Mouse (Mus musculus) midbrain, embryonic 13.5 days (tissue): ENCODE data around the gene Gm21994. TPM values are rescaled to one million over a fixed set of nuclear protein-coding genes. Genes with fewer than 3 reads are reported as not detected.
"Not testable (repeated sequence)": the region's sequence is repeated elsewhere in the genome, so short reads cannot be mapped to it uniquely, and the experiment has no call there.

Source experiments
- ATAC-seq: fragments of 200-750 bp; cut with Nextera tagmentation; 2 replicates; pipeline ENCODE4 v1.8.0; 2017; ENCODE audit warnings: mild to moderate bottlenecking, moderate TSS enrichment, moderate library complexity
- H3K27ac ChIP-seq: fragments of 300-500 bp; sonication (generic); 2 replicates; pipeline ENCODE4 v1.5.1; 2015; ENCODE audit warnings: inconsistent platforms, mild to moderate bottlenecking, moderate library complexity
- H3K27me3 ChIP-seq: fragments of 300-500 bp; sonication (generic); 2 replicates; pipeline ENCODE4 v1.6.1; 2015; ENCODE audit warnings: mild to moderate bottlenecking, inconsistent platforms
- H3K36me3 ChIP-seq: fragments of 300-500 bp; sonication (generic); 2 replicates; pipeline ENCODE4 v1.6.1; 2015; ENCODE audit warnings: mild to moderate bottlenecking, inconsistent platforms
- H3K4me1 ChIP-seq: fragments of 300-500 bp; sonication (generic); replicated peaks from 2 replicates; pipeline ENCODE4 v1.6.1; 2015; ENCODE audit warnings: inconsistent platforms
- H3K4me2 ChIP-seq: fragments of 300-500 bp; sonication (generic); replicated peaks from 2 replicates; pipeline ENCODE4 v1.6.1; 2015; ENCODE audit warnings: moderate library complexity, mild to moderate bottlenecking, inconsistent platforms
- H3K4me3 ChIP-seq: fragments of 300-500 bp; sonication (generic); replicated peaks from 2 replicates; pipeline ENCODE4 v1.5.1; 2015; ENCODE audit warnings: mild to moderate bottlenecking, inconsistent platforms
- H3K9ac ChIP-seq: fragments of 300-500 bp; sonication (generic); replicated peaks from 2 replicates; pipeline ENCODE4 v1.6.1; 2015; ENCODE audit warnings: mild to moderate bottlenecking, inconsistent platforms
- H3K9me3 ChIP-seq: fragments of 300-500 bp; sonication (generic); 2 replicates; pipeline ENCODE4 v1.6.1; 2016; ENCODE audit warnings: mild to moderate bottlenecking, inconsistent platforms
- WGBS: fragments of 180-500 bp; shearing (Covaris S2); methylation state at CpG from one replicate; pipeline ENCODE4 v1.1.7; 2015; 5-methylcytosine and 5-hydroxymethylcytosine counted together
- polyA plus RNA-seq: library from polyadenylated mRNA; unstranded; fragments of >200 nt; fragmentation: Nextera tagmentation; extraction: Ambion mirVana; gene quantifications from 2 replicates; pipeline ENCODE4 v1.2.1, GENCODE M21; 2015

The Gm21994 gene
- polyA plus RNA-seq: 2.9 and 3.6 TPM in 2 replicates

DNA sequence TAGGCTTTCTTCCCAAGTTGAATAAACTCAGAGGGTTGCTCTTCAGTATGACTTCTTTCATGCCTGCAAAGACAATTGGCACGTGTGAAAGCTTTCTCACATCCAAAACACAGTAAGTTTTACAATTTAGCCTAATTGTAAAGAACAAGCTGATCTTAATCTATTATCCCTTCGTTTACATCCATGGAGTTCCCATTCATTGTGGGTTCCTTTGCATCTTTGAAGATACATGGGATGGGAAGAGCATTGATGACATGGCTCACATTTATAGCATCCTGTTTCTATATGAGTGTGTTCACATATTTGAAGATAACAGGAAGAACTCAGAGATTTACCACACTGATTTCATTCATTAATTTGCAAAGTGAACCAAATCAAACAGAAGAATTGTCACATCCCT, at the start of gene Gm21994:
Gene Gm21994 (minus strand): TSS at position 101 of the 400 bp plus-strand sequence.
- not testable (repeated sequence) for H3K4me1 ChIP-seq, H3K4me3 ChIP-seq, H3K27me3 ChIP-seq, ATAC-seq, H3K4me2 ChIP-seq, H3K27ac ChIP-seq, H3K36me3 ChIP-seq, H3K9ac ChIP-seq
- WGBS: 63% methylated on average over 2 of the region's 2 CpGs
- H3K9me3 ChIP-seq: peaks cover 11% of the 10 kb centered on the region; the same call in 1 of the 2 replicates

DNA sequence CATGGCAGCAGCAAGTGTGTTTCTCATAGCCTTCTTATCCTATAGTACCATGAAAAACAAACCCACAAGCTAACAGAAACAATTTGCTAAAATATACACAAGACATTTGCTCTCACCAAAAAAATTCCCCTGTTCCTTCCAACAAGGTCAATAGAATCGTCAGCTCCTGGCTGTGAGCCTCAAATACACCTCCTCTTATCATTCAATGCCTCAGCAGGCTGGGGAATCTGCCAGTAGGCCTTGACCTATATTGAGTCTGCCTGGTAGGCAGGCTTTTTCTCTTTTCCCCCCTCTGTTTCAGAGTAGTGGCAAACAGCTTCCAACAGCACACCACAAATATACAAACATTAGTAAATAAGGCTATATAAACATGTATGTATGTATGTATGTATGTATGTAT, 43.7 kb upstream of the Gm21994 start:
- Histone ChIP-seq H3K27me3 (no peaks in the 10 kb centered on the region), H3K4me2 (no peak overlapping the region), H3K9ac (no peak overlapping the region), H3K4me3 (no peak overlapping the region), H3K27ac (no peak overlapping the region), H3K9me3 (peaks cover 6% of the 10 kb centered on the region; the same call in 1 of the 2 replicates), H3K4me1 (no peaks in the 10 kb centered on the region), H3K36me3 (no peaks in the 10 kb centered on the region)
- ATAC-seq: no peak
- 46% methylated on average over 1 of the region's 1 CpGs for WGBS

DNA sequence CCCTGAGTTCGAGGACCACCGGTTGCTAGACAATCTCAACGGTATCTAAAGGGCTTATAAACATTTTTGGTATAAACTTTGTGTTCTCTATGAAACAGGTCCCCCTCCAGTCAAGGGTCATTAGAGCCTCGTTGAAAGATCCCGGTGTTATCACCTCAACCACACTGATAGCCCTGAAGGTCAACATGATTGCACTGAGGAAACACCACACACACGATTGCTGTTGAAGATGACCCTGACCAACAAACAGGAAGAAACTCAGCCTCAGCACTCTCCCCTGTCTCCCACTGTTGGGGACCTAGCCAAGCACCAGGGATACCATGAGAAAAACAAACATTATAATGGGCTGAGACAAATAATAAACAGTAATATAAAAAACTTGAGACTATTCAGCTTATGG, 38.3 kb upstream of the Gm21994 start:
- 88% methylated on average over 6 of the region's 6 CpGs for WGBS
- Histone ChIP-seq H3K4me3 (no peak overlapping the region), H3K4me2 (no peak overlapping the region)

DNA sequence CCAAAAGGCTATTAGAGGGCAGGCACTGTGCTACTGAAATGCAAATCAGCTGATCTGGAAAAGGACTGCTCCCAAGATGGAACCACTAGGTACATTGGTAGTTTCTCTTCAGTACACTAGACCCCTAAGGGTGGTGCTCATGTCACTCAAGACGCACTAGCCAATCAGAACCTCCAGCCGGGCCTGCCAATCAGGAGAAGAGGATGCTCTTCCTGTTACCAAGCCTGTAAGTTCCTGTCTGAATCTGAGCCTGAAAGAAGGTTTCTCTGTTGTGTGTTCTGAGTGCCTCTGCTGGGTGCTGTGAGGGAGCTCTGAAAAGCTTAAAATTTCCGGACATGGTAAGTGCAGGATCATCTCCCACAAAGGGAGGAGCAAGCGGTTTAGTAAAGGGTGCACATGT, 1.9 kb upstream of the Gm21994 start, which contains the start of gene Gm14124:
Gene Gm14124 (plus strand): TSS at position 227 of the 400 bp plus-strand sequence.
- not testable (repeated sequence) for H3K27ac ChIP-seq, H3K27me3 ChIP-seq, H3K4me2 ChIP-seq, H3K4me1 ChIP-seq, H3K9ac ChIP-seq, H3K36me3 ChIP-seq, H3K4me3 ChIP-seq, ATAC-seq
- H3K9me3 ChIP-seq: peaks cover 11% of the 10 kb centered on the region; the same call in 1 of the 2 replicates
- 84% methylated on average over 4 of the region's 4 CpGs for WGBS

More for the DNA sequence above, 38.3 kb upstream of the Gm21994 start:
- Histone ChIP-seq H3K9ac (no peak overlapping the region), H3K36me3 (no peaks in the 10 kb centered on the region), H3K4me1 (no peaks in the 10 kb centered on the region), H3K27ac (no peak overlapping the region), H3K27me3 (no peaks in the 10 kb centered on the region), H3K9me3 (peaks cover 10% of the 10 kb centered on the region; the same call in 1 of the 2 replicates)
- no peak for ATAC-seq

DNA sequence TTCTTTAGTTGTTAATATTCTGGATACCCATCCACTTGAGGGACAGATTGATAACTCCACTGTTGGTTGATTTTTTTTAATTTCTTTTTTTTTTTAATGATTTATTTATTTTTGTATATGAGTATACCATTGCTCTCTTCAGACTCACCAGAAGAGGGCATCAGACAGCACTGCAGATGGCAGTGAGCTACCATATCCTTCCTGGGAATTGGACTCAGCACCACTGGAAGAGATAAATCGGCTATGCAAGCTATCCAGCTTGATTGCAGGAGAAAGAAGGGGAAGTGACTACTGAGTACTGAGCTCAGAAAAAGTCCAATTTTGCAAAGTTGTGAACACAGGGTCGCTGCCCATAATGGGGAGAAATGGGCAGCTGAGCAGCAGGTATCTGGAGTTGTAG, 1.5 kb upstream of the Gm21994 start:
- not testable (repeated sequence) for ATAC-seq, H3K27me3 ChIP-seq, H3K4me1 ChIP-seq, H3K4me2 ChIP-seq, H3K9ac ChIP-seq, H3K4me3 ChIP-seq, H3K27ac ChIP-seq, H3K36me3 ChIP-seq
- peaks cover 11% of the 10 kb centered on the region; the same call in 1 of the 2 replicates for H3K9me3 ChIP-seq
- 69% methylated on average over 2 of the region's 2 CpGs for WGBS

DNA sequence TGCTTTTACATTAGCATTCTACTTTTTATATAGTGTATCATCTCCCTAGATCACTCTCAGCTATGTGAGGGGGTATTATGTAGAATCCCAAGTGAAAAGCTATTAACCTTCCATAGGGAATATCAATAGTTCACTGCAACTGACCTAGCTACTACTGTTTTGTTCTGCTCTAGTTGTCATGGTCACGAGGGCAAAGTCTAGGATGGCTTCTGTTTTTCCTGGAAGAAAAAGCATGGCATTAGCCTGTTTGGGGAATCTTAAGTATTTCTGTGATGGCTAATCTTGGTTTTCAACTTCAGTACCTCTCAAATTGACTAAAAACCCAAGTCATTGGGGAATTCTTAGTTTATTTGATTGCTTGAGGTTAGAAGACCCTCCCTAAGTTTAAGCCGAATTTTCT, 12.2 kb downstream of the Gm21994 start:
- no peak overlapping the region for H3K4me2 ChIP-seq
- peaks cover 42% of the 10 kb centered on the region for H3K9me3 ChIP-seq
- WGBS: 96% methylated on average over 2 of the region's 2 CpGs
- H3K4me3 ChIP-seq: no peak overlapping the region
- no peak overlapping the region for H3K27ac ChIP-seq
- no peaks in the 10 kb centered on the region for H3K4me1 ChIP-seq
- no peak overlapping the region for H3K9ac ChIP-seq
- ATAC-seq: no peak
- H3K36me3 ChIP-seq: peaks cover 33% of the 10 kb centered on the region
- H3K27me3 ChIP-seq: no peaks in the 10 kb centered on the region

DNA sequence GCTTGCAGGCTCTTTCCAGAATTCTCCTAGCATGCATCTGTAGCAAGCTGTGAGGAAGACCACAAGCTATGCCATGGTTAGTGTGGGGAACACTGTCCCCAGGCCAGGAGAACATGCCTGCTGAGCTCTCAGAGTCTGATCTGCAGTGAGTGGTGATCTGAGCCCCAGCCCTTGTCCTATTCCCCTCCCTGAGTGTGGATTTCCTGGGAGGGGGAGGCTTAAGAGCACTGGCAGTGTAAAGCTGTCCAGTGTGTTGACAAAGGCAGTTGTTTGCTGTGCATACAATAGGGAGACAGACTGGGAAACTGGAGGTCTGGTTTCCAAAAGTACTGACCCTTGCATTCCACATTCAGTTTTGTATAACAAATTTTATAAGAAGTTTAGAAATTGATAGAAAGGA, 32.1 kb downstream of the Gm21994 start:
- H3K4me3 ChIP-seq, H3K9ac ChIP-seq, H3K4me2 ChIP-seq, H3K27ac ChIP-seq, H3K9me3 ChIP-seq, H3K36me3 ChIP-seq, H3K4me1 ChIP-seq, ATAC-seq, H3K27me3 ChIP-seq: not testable (repeated sequence)

DNA sequence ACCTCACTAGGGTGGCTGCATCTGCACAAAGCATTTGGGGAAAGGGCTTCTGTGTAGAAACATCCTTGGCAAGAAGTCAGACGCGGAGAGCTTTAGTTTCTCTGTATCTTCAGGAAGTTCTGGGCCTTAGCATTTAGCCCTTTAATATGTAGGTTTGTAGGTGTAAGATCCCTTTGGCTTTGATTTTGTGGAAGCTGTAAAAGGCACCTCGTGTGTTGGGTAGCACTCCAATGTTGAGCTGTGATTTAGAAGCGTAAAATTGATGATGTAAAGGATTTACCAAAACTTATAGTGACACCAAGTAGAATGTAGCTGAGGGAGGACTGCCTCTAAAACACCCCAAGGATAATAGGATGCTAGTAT, 37.0 kb downstream of the Gm21994 start:
- H3K9ac ChIP-seq: peak overlapping the region; percentile 59
- not testable (repeated sequence) for H3K36me3 ChIP-seq, H3K9me3 ChIP-seq, H3K4me1 ChIP-seq, H3K27me3 ChIP-seq
- H3K4me3 ChIP-seq: peak overlapping the region; percentile 47
- 0 out of 2 replicates have a peak overlapping the region, but pooled peaks have one; percentile 39 for H3K27ac ChIP-seq
- H3K4me2 ChIP-seq: peak overlapping the region; percentile 53
- 0 out of 2 replicates have a peak, but pooled peaks have one; percentile 4 for ATAC-seq
- WGBS: 23% methylated on average over 4 of the region's 4 CpGs

DNA sequence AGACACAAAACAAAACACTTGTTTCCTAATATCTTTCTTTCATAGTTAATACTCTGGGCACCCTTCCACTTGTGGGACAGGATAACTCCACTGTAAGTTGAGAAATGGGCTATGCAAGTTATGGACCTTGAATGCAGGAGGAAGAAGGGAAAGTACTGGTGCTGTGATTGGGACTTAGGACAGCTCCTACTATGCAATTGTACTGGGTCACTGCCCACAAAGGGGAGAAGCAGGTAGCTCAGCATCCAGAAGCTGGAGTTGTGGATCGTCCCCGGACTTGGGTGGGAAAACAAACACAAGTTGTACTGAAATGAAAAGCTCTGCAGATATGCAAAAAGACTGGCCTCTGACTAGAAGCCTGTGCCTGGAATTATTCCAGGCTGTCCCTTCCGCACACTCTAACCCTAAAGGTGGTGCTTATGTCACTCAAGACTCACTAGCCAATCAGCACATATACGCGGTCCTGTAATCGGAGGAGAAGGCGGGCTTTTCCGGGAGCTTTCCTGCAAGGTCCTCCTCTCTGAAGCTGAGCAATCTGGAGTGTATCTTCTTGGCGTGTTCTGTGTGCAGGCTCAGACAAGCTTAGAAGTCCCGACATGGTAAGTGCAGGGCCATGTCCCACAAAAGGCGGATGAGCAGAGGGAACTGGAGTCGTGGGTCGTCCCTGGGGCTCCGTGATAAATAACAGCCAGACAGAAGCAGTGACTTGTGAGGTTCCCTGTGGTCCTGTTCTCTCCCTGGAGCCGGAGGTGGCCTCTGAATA, 37.6 kb downstream of the Gm21994 start, which contains the start of gene Zfp937:
Gene Zfp937 (plus strand): TSS at position 474 of the 763 bp plus-strand sequence.
- not testable (repeated sequence) for H3K36me3 ChIP-seq, H3K9me3 ChIP-seq, H3K27me3 ChIP-seq, H3K4me1 ChIP-seq
- Histone ChIP-seq H3K27ac (peak within 1 kb of the TSS; percentile 39; the same call in 1 of the 2 replicates), H3K4me3 (peak within 1 kb of the TSS; percentile 47), H3K9ac (peak within 1 kb of the TSS; percentile 59), H3K4me2 (peak within 1 kb of the TSS; percentile 53)
- WGBS: 2% methylated on average over 15 of the region's 15 CpGs
- ATAC-seq: peak; percentile 100

Other genes with a start within 250 kb of the Gm21994 start
- 9.9 and 10.9 TPM in 2 replicates for gene Zfp120, start 118.9 kb downstream of the Gm21994 start, polyA plus RNA-seq
- not detected in 2 replicates for gene Gm10770, start 75.9 kb downstream of the Gm21994 start, polyA plus RNA-seq
- not detected in 2 replicates for gene Gm14139, start 73.8 kb downstream of the Gm21994 start, polyA plus RNA-seq
- gene Zfp937, start 37.5 kb downstream of the Gm21994 start, polyA plus RNA-seq: 11.3 and 11.5 TPM in 2 replicates
- not detected in 2 replicates for gene Gm14124, start 1.9 kb upstream of the Gm21994 start, polyA plus RNA-seq
- gene Gm10130, start 68.1 kb upstream of the Gm21994 start, polyA plus RNA-seq: 1.5 and 1.6 TPM in 2 replicates
- 13.4 and 15.5 TPM in 2 replicates for gene 3300002I08Rik, start 107.2 kb upstream of the Gm21994 start, polyA plus RNA-seq
- gene Zfp442, start 195.9 kb upstream of the Gm21994 start, polyA plus RNA-seq: 8.6 and 9.2 TPM in 2 replicates
- gene Zfp345, start 229.5 kb upstream of the Gm21994 start, polyA plus RNA-seq: not detected in 2 replicates